Mouse (Mus musculus) left cerebral cortex, adult 18-20 months (tissue): ENCODE data around the gene Bahd1. TPM values are rescaled to one million over a fixed set of nuclear protein-coding genes. Genes with fewer than 3 reads are reported as not detected.

ENCODE experiments used
- DNase-seq, 2 experiments: peaks; one replicate each; pipeline ENCODE4 v3.0.0; 2021 to 2022; ENCODE audit warnings: low spot score in 2 of 2, mixed read lengths in 1 of 2
- total RNA-seq, 2 experiments: library from RNA; stranded (reverse); gene quantifications; 2 replicates each; pipeline ENCODE4 v1.2.3; 2021

Gene Bahd1
- total RNA-seq, 2 experiments from 2014 or later: 53.2 to 61.6 TPM

DNA sequence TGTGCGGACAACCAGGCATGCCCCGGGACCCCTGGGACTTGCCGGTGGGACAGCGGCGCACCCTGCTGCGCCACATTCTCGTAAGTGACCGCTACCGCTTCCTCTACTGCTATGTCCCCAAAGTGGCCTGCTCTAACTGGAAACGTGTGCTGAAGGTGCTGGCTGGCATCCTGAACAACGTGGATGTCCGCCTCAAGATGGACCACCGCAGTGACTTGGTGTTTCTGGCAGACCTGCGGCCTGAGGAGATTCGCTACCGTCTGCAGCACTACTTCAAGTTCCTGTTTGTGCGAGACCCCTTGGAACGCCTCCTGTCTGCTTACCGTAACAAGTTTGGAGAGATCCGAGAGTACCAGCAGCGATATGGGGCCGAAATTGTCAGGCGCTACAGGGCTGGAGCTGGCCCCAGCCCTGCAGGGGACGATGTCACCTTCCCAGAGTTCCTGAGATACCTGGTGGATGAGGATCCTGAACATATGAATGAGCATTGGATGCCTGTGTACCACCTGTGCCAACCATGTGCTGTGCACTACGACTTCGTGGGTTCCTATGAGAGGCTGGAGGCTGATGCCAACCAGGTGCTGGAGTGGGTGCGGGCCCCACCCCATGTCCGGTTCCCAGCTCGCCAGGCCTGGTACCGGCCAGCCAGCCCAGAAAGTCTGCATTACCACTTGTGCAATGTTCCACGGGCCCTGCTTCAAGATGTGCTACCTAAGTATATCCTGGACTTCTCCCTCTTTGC lies 27.0 kb downstream of the Bahd1 start:
- no peak for DNase-seq

DNA sequence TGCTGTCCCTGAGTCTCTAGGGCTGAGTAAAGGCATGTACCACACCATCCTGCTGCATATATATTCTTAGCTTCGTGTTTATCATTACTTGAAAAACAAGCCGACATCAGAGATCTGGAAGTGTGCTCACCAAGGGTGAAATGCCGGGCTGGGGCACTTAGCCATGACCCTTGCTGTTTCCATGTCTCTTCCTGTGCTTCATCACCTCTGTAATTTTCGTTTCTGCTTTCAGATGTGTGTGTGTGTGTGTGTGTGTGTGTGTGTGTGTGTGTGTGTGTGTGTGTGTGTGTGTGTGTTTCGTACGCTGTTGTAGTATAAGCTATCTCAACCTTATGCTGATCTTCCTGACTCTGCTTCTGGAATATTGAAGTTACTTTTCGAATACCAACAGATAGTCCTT lies 41.2 kb downstream of the Bahd1 start:
- DNase-seq: no peak

DNA sequence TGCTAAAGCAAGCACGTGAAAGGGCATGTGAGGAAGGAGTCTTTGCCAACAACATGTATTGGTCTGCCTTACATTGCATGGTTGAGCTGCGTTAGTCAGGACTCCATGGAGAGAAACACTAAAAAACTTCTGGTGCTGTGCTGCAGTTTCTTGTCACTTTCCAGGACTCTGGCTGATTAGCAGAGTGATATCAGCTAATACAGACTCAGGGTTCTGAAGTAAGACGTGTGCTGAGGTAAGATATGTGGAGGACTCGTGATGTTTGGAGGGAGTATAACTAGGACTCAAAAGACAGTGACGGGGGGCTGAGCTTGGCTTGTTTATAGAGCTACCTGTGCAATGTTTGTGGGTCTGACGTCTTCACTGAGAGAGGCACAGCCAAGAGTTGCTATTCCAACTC lies 43.1 kb downstream of the Bahd1 start:
- DNase-seq: no peak

DNA sequence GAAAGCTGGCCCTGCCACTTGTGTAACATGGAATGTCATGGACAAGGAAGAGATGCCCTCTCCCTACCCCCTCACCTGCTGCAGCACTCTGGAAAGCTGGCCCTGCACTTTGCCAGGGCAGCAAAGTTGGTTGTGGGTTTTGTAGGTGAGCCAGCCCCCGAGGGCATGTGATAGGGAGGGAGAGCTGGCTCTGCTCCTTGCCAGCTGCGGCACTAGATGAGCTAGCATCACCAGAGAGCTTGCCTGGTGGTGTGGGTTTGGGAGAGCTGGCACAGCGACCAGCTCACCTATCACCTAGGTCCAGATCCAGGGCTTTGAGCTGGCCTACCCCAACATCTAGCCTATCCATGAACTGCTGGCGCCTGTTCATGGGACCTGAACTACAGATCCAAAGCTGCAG lies 48.6 kb downstream of the Bahd1 start:
- DNase-seq: no peak

DNA sequence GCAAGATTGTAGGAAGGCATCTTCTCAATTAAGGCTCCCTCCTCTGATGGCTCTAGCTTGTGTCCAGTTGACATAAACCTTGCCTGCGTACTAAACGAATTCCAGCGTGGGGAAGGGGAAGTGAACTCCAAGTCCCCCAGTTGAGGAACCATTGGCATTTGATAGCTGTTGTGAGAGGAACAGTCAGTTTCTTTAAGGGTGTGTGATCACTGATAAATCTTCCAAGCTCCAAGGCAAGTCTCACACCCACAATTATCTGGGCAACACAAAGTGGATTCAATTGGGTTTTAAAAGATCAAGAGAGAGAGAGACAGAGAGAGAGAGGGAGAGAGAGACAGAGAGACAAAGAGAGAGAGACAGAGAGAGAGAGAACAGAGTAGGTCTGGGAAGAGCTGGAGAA lies 49.5 kb downstream of the Bahd1 start:
- no peak for DNase-seq

DNA sequence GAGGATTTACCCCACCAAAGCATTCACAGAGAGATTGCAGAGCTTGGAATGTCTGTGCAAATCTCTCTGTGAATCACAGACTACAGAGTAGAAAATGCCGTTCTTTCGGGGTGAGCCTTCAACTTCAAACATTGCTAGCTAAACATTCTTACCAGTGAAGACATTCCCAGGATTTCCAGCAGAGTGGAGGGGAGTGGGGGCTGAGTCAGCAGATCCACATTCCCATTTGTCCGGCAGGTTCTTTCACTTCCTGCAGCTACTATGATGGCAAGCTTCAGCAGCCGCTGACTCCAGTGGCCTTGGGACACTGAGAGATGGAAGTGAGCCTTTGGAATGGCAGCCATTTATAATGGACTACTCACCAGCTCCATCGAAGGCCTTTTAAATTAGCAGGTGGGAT lies 56.3 kb downstream of the Bahd1 start:
- DNase-seq: no peak

DNA sequence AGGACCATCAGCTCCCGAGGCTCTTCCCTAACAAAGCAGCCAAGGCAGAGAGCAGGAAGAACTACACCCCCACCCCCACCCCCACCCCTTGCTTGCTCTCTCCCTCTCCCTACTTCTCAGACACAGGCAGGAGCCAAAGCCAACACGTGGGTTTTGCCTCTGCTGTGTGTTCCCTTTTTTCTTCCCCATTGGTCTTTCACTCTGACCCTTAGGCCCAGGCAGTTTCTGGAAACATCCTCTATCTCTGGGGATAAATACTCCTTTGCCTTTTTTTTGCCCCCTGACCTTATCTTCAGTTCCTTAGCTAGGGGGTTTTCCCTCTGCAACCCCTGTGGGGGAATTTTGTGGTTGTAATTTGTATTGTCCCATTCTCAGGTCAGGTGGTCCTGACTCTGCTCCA lies 59.5 kb downstream of the Bahd1 start:
- DNase-seq: no peak

DNA sequence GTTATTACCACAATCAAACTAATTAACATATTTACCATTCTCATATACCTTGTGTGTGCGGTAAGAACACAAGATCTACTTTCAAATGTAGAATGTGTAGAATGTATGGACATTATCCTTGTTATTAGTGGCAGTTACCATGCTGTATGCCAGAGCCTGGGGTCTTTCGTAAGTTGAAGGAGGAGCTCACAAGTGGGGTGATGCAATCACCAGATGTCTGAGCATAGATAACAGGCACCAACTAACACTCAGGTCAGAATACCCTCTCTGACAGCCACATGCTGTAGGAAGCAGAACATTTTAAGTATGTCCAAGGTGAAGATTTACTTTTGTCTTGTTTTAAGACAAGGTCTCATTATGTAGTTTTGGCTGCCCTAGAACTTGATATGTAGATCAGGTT lies 60.2 kb downstream of the Bahd1 start:
- no peak for DNase-seq

DNA sequence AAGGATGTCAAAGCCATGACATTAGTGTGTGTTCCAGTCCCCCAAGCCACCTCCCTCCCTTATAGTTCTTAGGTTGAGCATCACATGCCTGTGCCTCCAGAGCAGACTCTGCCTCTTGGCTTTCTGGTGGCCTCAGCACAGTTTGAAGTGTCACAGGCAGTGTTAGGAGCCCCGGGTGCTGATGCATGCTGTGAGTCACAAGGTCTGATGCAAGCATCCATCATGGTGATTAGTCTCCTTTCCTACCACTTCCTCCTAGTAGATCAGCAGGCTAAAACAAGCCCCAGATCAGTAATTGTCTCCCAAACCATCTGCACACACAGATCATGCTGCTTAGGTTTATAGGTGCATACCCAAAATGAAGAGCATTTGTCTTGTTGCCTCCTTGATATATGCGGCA lies 61.4 kb downstream of the Bahd1 start:
- no peak for DNase-seq

DNA sequence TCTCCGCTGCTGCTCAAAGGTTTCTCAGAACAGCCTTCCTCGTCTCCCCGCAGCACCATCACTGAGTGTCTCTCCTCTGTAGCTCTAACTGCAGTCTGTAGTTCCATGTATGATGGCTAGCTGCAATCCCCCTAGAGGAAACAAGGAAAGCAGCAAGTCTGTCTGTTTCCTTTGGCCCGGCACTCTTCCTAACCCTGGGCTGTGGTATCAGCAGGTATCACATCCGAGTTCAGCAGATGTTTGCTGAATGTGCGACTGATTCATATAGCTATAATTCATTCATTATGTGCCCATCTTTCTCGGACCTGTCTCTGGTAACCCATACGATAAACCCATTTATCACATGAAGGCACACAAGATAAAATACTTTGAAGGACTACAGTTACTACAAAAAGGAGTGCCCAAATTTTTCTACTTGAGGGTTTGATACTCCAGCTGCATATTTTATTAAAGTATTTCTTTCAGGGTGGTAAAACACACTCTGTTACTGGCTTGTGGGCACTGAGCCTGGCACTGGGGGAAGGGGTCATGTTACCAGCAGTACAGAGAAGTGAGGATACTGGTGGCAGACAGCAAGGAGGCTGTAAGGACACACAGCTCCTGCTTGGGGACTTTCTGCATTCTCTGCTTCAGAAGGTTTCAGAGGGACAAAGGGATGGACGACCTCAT lies 63.0 kb downstream of the Bahd1 start:
- DNase-seq: no peak

DNA sequence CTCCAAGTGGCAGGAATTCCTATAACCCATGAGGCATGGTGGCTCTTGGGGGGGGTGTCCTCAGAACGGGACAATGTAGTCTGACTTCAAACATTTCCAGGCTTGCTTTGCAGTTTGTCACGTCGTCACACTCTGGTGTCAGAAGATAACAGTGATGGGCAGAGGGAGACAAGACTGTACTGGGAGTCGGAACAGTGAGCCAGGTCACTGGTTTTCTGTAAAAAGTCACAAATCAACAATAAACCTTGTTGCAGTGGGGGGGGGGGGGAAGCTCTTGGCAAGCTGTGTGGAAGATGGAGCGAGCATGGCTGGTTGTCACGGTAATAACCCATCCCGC lies 63.5 kb downstream of the Bahd1 start:
- no peak for DNase-seq

DNA sequence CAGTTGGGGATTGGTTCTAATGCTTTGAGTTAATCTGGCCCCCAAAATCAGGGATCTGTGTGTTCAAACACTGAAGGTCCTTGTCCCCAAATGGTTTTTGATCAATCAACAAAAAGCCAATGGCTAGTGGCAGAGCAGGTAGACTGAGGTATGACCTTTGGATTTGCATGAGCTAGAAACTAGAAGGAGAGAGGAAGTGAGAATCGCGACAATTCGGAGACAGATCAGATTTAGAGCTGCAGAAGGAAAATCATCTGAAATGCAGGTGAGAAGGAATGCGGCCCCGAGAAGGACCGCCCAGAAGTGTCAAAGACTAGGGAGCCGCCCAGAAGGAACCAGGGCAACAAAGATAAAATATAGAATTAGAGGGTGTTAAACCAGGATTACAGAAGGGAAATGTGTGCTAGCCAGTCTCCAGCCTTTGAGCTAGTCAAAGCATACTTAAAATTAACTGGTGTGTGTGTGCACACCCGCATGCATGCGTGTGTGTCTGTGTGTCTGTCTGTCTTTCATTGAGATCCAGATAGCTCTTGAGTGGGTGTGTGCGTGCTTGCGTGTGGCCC lies 69.5 kb downstream of the Bahd1 start:
- DNase-seq: no peak

DNA sequence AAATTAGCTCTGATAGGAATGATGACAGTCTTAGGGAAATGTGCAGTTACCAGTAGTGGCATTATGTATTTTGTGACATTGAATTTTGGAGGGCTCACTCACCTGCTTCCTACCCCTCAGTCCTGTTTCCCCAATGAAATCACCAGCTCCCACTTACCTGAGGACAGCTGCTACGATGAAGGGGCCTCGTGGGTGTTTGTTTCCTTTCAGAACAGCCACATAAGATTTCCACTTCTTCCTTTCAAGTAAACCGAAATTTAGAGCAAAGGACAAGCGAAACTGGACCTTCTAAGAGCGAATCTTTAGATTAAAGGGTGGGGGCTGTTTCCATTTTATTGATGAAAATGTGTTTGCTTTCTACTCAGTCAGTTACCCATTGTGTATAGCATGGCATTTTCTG lies 71.9 kb downstream of the Bahd1 start:
- no peak for DNase-seq

DNA sequence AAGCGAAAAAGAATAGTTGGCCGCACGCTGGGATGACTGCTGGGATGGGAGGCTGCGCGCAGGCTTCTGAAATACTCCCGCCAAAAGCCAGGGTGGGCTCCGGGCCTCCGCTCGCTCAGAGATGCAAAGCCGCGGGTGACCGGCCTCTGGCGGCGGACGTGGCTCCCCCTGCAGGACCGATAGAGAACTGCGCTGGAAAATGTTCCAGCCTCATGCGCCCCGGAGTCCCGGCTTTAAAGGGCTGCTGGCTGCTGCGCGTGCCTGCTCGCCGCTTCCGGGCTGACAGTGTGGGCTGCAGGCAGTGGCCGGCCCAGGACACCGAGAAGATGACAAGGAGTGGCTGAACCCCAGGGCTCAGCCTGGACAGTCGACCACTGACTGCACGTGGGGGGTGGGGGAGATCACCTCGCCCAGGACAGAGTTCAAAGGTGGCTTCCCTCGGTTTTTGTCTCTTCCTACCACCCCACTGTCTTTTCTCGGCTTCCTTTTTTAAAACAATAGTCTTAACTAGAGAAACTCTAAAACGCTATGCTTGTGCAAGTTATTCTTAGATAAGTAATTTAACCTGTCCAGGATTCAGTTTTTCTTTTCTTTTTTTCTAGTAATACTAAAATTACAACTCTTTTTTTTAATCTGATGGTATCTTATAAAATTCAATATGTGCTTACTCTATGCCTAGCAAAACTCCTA lies 72.7 kb downstream of the Bahd1 start:
- DNase-seq: peak; percentile 78 to 85

Other genes with a start within 250 kb of the Bahd1 start
- gene Pak6, start 237.1 kb upstream of the Bahd1 start, total RNA-seq: 10 to 100 TPM; 79.7 to 86.4 TPM
- 10 to 100 TPM; 27.5 to 33.7 TPM for gene Ankrd63, start 196.4 kb upstream of the Bahd1 start, total RNA-seq
- gene Plcb2, start 171.9 kb upstream of the Bahd1 start, total RNA-seq: 1 to 10 TPM; 3.0 to 3.1 TPM
- gene Inafm2, start 154.6 kb upstream of the Bahd1 start, total RNA-seq: 10 to 100 TPM; 48.7 to 49.6 TPM
- 1 to 10 TPM; 4.4 to 4.8 TPM for gene Ccdc9b, start 137.7 kb upstream of the Bahd1 start, total RNA-seq
- gene Phgr1, start 127.6 kb upstream of the Bahd1 start, total RNA-seq: not detected
- gene Disp2, start 120.7 kb upstream of the Bahd1 start, total RNA-seq: 100 to 1,000 TPM; 184 to 206 TPM
- 1 to 10 TPM; 1.5 to 1.7 TPM for gene Knstrn, start 86.4 kb upstream of the Bahd1 start, total RNA-seq
- 10 to 100 TPM; 63.1 to 68.5 TPM for gene Ivd, start 38.4 kb upstream of the Bahd1 start, total RNA-seq
- 1 to 10 TPM; 1.8 to 2.9 TPM for gene Chst14, start 26.1 kb downstream of the Bahd1 start, total RNA-seq
- gene Ccdc32, start 129.0 kb downstream of the Bahd1 start, total RNA-seq: 10 to 100 TPM; 47.4 to 48.4 TPM
- 1 to 10 TPM; 8.5 to 8.9 TPM for gene Rpusd2, start 134.4 kb downstream of the Bahd1 start, total RNA-seq
- under 1 TPM; 0.05 to 0.07 TPM for gene Knl1, start 146.7 kb downstream of the Bahd1 start, total RNA-seq
- 1 to 10 TPM in 1 of 2 experiments, under 1 TPM in 1; 0.70 to 1.5 TPM for gene Rad51, start 212.4 kb downstream of the Bahd1 start, total RNA-seq